Mouse (Mus musculus): ENCODE results near the gene Gm9970. TPM values are rescaled to one million over a fixed set of nuclear protein-coding genes. Genes with fewer than 3 reads are reported as not detected.

Gene Gm9970
- total RNA-seq (2023), result not detected

GRCm38 (mm10) chr5:31240637-31241521 lies at the start of gene Gm9970, which contains the start of gene Nrbp1:
Gene Gm9970 (minus strand): TSS chr5:31241232.
Gene Nrbp1 (plus strand): TSS chr5:31240864.

DNA sequence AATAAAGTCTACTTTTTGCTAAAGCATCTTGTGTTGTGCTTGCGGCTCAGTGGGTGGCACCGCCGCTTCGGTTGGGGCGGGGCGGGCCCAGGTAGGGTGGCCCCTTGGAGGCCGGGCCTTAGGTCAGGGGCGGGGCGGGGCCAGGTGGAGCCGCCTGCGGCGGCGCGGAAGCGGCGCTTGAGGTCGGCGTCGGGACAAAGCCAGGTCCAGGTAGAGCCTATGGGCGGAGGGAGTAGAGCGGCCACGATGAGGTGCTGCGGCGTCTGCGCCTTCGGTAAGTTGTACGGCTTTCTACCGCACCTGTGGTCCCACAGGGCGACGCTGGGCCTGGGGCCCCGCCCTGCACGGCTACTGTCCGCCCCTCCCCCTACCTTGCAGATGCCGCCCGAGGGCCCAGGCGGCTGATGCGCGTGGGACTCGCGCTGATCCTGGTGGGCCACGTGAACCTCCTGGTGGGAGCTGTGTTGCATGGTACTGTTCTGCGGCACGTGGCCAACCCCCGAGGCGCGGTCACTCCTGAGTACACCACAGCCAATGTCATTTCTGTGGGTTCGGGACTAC lies 10.6 kb upstream of the Gm9970 start, which contains the start of gene Krtcap3:
TSS of gene Krtcap3 (plus strand) at position 151 of the 561 bp plus-strand sequence.

GRCm38 (mm10) chr5:31220448-31221303 lies 20.4 kb downstream of the Gm9970 start, which contains the start of gene Ppm1g:
Gene Ppm1g (minus strand): TSS chr5:31220687.

GRCm38 (mm10) chr5:31201742-31202590 lies 39.1 kb downstream of the Gm9970 start, which contains the start of gene Zfp513:
Gene Zfp513 (minus strand): TSS chr5:31202303.

DNA sequence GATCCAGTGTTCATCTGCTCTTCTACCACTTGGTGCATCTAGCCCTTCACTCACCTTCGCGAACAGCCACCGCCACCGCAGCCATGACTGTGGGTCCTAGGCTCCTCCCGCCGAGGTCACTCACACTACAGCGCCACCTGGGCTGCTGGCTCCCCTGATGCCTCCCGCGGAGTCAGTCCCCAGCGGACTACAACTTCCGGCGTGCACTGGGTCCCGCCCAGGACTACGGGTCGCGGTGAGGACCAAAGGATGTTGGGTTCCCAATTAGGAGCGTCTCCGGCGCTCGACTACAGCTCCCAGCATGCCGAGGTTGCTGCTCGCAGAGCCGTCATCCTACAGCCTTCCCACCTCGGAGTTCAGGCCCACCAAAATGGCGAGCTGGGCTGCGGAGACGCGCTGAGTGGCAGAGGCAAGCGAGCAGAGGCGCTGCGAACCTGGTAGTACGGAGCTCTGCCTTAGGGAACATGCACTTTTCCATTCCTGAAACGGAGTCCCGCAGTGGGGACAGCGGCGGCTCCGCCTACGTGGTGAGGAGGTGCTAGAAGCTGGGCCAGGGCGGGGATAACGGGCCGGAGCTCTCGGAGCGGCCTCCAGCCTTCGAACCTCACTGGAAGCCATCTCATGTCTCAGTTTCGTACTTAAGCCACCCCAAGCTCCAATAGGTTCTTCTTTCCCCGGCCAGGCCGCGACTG lies 47.9 kb downstream of the Gm9970 start, which contains the start of the genes Snx17 and Eif2b4:
TSS of gene Snx17 (plus strand) at position 289 of the 692 bp plus-strand sequence.
TSS of gene Eif2b4 (minus strand) at position 492 of the 692 bp plus-strand sequence.

Other genes starting within 250 kb of the Gm9970 start
- gene Atraid, start 192.9 kb downstream of the Gm9970 start, total RNA-seq (2023), result 10 to 100 TPM; 35.0 to 42.6 TPM
- 1 to 10 TPM; 5.9 to 7.9 TPM for gene Slc5a6, start 192.3 kb downstream of the Gm9970 start, total RNA-seq (2023)
- gene Cad, start 186.5 kb downstream of the Gm9970 start, total RNA-seq (2023), result 10 to 100 TPM; 17.6 to 20.7 TPM
- gene Dnajc5g, start 134.9 kb downstream of the Gm9970 start, total RNA-seq (2023), result not detected
- gene Slc30a3, start 133.0 kb downstream of the Gm9970 start, total RNA-seq (2023), result not detected
- gene Trim54, start 124.5 kb downstream of the Gm9970 start, total RNA-seq (2023), result not detected
- gene Ucn, start 102.4 kb downstream of the Gm9970 start, total RNA-seq (2023), result not detected
- gene Mpv17, start 87.0 kb downstream of the Gm9970 start, total RNA-seq (2023), result 10 to 100 TPM; 23.0 to 25.1 TPM
- 1 to 10 TPM; 1.0 to 3.6 TPM for gene Gm29609, start 61.3 kb downstream of the Gm9970 start, total RNA-seq (2023)
- gene Gtf3c2, start 61.1 kb downstream of the Gm9970 start, total RNA-seq (2023), result 100 to 1,000 TPM in 1 of 2 experiments, 10 to 100 TPM in 1; 87.8 to 104 TPM
- 10 to 100 TPM; 64.1 to 75.9 TPM for gene Snx17, start 48.0 kb downstream of the Gm9970 start, total RNA-seq (2023)
- 10 to 100 TPM; 18.8 to 21.9 TPM for gene Eif2b4, start 47.8 kb downstream of the Gm9970 start, total RNA-seq (2023)
- 10 to 100 TPM; 40.5 to 42.8 TPM for gene Zfp513, start 38.9 kb downstream of the Gm9970 start, total RNA-seq (2023)
- 10 to 100 TPM; 81.2 to 81.7 TPM for gene Ppm1g, start 20.5 kb downstream of the Gm9970 start, total RNA-seq (2023)
- gene Nrbp1, start 368 bp downstream of the Gm9970 start, total RNA-seq (2023), result 100 to 1,000 TPM; 178 to 180 TPM
- gene Krtcap3, start 10.5 kb upstream of the Gm9970 start, total RNA-seq (2023), result 10 to 100 TPM in 1 of 2 experiments, 1 to 10 TPM in 1; 7.8 to 10.9 TPM
- 10 to 100 TPM; 24.1 to 25.1 TPM for gene Ift172, start 49.9 kb upstream of the Gm9970 start, total RNA-seq (2023)
- gene Fndc4, start 54.8 kb upstream of the Gm9970 start, total RNA-seq (2023), result not detected
- not detected for gene Gckr, start 56.2 kb upstream of the Gm9970 start, total RNA-seq (2023)
- gene Zfp512, start 211.2 kb upstream of the Gm9970 start, total RNA-seq (2023), result 10 to 100 TPM; 13.8 to 15.0 TPM
- gene 4930548H24Rik, start 244.5 kb upstream of the Gm9970 start, total RNA-seq (2023), result under 1 TPM; 0.24 to 0.81 TPM